Mouse (Mus musculus) kidney, adult 9 months (tissue): ENCODE data around the gene Mcat.
A peak's percentile ranks its signal among the peaks of the same experiment; 100 is the strongest.

Source experiments
- DNase-seq: peaks from one replicate; pipeline ENCODE4 v3.0.0; 2022

Gene Mcat

GRCm38 (mm10) chr15:83574731-83575351, 11.3 kb upstream of the Mcat start:
- no peak for DNase-seq

DNA sequence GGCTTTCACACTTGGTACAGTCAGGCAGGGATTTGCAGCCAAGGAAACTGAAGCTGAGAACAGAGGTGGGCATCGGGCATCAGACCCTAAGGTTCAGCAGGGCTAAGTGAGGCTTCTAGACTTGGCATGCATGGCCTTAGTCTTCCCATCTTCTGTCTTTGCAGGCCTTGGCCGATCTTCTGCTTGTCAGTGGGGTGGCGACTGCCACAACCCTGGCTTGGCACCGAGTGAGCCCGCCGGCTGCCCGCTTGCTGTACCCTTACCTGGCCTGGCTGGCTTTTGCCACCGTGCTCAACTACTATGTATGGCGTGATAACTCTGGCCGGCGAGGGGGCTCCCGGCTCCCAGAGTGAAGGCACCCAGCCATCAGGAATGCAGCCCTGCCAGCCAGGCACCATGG, 10.0 kb upstream of the Mcat start:
- no peak for DNase-seq

- no peak for DNase-seq
Measured at GRCm38 (mm10) chr15:83572132-83572531, 8.5 kb upstream of the Mcat start.

DNA sequence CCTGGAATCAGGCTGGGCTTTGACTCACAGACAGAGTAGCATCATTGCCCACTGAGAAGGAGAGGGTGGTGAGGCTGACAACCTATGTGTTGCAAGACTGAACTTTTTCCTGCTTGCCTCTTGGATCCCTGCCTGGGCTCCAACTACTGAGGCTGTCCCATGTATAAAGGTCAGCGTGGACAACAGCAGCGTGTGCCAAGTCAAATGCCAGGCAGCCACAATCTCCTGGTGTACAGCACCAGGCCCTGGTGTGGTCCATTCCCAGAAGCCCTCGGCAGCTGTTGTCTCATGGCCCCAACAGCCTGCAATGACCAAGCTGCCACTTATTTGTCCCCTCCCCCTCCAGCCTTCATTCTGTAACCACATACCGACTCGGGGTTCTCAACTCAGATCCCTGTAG, 8.0 kb upstream of the Mcat start:
- DNase-seq: peak; percentile 80

DNA sequence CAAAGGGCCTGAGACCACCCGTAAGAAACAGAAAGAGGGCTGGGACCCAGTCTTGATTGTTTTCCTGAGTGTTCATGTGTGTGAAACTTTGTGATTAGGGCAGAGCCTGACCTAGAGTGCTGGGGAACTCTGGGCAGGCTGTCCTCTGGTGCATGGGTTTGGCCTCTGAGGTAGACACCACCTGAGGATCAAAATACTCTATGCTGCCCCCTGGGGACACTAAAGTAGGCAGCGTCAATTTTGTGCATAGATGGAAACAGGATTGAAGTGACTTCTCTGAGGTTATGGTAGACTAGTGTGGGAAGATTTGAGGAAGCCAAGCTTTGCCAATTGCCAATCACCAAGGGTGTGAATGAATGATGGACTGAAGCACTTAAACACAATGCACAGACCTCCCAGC, 7.1 kb upstream of the Mcat start:
- no peak for DNase-seq

DNA sequence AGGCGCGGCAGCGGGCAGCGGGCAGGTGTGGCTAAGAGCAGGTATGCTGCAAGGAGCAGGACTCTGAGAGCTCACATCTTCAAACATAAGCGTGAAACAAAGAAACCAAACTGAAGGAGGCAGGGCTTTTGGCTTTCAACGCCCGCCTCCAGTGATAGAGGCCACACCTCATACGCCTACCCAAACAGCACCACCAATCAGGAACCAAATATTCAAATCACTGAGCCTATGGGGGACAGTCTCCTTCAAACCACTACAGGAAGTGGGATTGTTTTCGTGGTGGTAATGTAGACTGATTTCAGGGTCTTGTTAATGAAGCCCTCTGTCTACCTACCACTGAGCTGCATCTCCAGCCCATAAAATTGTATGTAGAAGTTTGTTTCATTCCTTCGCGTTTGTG, 6.1 kb upstream of the Mcat start:
- no peak for DNase-seq

- no peak for DNase-seq
Measured at GRCm38 (mm10) chr15:83568544-83568943, 5.0 kb upstream of the Mcat start.

GRCm38 (mm10) chr15:83567728-83568127, 4.1 kb upstream of the Mcat start:
- DNase-seq: no peak

DNA sequence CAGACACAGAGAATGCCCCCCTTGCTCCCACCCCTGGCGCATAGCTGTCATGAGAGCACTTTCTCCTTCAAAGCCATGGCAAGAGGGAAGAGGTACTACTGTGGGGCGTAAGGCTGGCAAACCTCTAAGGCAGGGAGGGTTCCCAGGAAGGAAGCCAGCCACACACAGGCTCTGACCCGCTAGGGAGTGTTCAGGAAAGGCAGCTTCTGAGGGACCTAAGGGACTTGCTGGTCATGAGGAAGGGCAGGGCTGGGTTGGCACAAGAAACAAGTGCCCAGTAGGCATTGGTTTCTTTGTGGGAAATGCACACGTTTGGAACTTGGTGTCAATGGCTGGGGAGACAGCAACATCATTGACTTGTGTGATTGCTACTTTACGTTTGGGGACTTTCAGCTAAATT, 2.4 kb upstream of the Mcat start:
- DNase-seq: no peak

GRCm38 (mm10) chr15:83565434-83565833, 1.8 kb upstream of the Mcat start:
- no peak for DNase-seq

GRCm38 (mm10) chr15:83563857-83564651, 467 bp upstream of the Mcat start:
- peak; percentile 73 for DNase-seq

DNA sequence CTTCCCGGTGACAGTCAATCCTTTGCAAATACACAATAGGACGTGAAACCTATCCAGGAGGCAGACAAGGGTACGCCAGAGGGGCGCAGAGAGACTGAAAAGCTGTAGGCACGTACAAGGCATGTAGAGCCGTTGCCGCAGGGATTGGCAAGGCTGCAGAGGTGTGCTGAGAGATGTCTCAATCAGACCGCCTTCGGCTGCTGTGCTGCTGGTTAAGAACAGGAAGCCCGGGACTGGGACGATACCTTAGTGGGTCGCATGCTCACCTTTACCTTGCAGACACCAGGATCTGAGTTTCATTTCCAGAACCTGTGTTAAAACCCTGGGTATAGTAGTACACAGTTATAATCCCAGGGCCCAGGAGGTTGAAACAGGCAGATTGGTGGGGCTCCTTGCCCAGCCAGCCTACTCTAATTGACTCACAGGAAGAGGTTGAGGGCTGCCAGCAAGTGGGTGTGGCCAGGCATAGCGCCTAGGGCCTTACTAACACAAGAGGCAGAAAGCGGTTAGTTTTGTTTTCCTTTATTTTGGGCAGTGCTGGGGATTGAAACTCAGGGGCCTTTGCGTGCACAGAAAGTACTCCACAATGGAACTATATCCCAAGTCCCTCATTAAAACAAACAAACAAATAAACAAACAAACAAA, 839 bp downstream of the Mcat start:
- DNase-seq: peak; percentile 91

DNA sequence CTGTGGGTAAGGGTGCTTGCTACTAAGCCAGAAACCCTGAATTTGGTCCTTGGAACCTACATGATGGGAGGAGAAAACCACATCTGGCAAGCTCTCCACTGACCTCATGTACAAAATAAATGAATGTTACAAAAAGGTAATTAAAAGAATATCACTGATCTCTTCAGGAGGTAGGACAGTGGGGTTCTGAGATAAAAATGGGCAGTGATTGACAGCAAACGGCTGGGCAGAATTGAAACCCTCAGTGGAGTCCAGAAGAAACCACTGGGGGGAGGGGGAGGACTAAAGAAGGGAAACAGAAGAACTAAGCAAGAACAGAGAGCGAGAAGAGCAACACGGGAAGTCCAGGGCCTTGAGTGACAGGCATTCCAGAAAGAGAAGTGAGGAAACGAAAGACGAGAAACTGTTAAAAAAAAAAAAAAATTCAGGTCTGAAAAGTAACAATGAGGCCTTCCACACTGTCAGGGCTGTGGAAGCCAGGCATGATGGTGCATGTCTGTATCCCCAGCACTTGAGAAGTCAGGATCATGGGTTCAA, 2.6 kb downstream of the Mcat start:
- DNase-seq: no peak

DNA sequence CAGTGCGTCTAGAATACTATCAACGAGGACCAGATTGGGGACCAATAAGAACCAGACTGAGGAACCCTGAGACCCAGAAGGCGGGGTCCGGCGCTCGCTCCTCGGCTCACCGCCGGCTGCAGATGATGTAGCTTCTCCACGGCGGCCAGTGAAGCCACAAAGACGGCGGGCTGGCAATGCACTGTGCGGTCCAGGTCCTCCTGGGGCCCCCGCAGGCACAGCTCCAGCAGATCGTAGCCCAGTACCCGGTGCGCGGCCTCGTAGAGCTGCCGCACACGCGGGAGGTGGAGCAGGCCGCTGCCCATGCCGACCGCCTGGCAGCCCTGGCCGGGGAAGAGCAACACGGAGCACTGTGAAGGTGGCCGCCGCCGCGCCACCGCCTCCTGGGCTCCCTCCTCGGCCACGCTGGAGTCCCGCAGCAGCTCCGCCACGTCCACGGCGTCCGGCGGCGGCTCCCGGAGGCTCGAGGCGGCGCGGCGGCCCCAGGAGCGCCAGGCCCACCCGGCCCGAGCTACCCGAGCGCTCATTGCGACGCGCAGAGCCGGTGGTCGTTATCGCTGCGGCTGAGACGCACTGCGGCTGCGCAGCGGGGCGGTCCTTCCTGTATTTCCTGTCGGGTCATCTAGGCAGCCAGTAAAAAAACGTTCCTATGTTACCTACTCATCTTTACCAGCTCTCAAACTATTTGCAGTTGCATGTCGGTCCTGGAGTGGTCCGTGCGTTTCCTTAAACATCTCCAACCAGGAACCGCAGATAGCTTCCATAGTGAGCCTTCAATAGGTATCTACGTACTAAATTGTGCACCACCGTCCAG, 8.2 kb downstream of the Mcat start:
- DNase-seq: peak; percentile 87

GRCm38 (mm10) chr15:83553831-83554230, 9.8 kb downstream of the Mcat start:
- DNase-seq: no peak

DNA sequence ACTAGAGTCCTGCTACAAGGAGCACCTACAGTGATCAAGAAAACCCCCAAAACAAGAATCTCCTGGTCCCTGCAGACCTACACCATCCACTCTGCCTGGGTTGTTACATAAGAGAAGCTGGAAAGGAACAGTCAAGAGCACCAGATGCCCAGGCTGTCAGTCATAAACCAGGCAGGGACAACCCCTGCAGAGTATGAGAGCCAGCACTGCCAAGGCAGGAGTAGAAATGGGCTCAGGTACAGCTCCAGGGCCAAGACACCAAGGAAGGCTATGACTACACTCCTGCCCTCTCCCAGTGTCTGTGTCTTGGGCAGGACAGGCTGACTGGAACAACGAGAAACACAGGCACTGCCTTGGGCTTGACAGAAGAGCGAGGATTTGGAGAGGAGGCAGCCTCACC, 13.4 kb downstream of the Mcat start:
- DNase-seq: no peak

DNA sequence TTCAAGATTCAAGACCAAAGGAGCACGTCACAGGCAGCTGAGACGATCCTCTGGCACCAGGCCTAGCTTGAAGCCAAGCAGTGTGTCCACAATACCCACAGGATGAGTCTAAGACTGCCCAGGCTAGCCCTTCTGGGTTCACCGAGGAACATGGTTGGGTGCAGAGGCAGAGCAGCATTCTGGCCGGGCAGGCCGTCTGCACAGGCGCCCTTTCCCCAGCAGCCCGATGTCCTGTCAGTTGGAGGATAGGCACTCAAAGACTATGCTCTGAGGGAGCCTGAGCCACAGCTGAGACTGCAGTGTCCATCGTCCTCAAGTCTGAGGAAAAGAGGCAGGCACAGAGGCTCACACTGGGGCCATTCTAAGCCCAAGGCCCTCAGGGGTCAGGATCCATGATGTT, 16.4 kb downstream of the Mcat start:
- no peak for DNase-seq

DNA sequence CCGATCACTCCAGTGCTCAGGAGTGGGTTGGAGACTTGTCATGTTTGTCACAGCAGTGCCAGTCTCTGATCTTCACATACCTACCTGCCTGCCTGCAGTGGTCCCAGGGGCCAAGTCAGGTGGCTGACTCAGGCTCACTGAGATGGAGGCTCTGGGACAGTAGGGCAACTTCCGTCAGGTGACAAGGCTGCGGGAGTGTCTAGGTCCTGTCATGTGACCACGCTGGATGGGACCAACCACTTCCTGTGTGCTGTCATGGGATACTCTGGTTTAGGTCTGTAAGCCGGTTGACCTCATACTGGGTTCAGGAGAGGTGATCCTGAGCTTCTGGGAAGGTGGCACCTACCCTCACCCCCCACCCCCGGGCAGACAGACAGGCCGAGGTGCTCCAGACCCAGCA, 17.6 kb downstream of the Mcat start:
- DNase-seq: no peak

GRCm38 (mm10) chr15:83541647-83542287, 21.8 kb downstream of the Mcat start:
- DNase-seq: no peak

GRCm38 (mm10) chr15:83539905-83540304, 23.7 kb downstream of the Mcat start:
- peak; percentile 72 for DNase-seq

GRCm38 (mm10) chr15:83538855-83539254, 24.7 kb downstream of the Mcat start:
- no peak for DNase-seq

DNA sequence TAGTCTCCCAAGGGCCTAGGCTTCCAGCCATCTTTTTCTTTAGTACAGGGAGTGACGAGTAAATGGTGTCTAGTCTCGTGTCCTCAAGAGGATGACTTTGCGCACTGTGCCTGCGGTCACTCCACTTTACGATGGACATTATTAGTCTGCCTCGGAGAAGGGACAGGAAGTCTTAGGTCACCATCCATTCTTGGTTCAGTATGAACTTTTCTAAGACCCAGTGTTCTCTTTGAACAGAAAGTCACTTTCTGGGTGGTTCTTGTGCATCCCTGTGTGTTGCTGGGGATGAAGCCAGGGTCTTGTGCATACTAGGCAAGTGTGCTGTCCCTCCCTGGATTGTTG, 27.7 kb downstream of the Mcat start:
- peak; percentile 54 for DNase-seq
